Mouse (Mus musculus): ENCODE data around the gene Msmo1.

The Msmo1 gene

DNA sequence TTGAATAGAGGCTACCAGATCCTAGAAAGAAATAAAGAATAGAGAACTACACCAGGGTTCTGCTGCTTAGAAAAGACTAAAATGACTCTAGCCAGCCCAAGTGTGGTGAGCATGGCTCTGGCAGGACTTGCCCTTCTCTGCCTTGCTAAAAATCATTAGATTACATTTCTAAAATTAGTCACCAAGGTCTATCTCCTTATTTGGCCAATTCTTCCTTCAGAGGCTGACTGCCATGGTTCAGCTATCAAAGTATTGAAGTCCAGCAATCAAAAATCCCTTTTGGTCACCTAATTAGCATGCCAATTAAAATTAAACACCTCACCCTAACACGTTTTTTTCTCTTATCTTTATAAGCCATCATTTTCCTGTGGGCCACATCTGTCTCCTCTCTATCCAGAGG, 22.0 kb downstream of the Msmo1 start:
- no peak for DNase-seq

DNA sequence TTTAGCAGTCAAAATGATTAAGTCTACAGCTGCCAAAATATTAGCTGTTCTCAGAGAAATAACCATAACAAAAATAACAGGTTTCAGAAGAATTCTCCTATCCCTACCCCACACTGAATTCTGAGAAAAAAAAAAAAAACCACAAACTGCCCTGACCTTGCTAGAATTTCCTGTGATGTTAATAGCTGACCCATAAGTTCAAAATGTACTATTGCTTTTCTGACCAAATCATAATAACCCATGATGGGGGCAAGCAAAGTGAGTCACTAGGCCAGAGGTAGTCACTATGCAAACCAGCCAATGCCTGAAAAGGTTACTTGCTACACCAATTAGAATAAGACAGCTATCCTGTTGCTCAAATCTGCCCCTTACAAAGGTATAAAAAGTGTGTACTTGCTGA, 26.1 kb downstream of the Msmo1 start:
- no peak for DNase-seq

DNA sequence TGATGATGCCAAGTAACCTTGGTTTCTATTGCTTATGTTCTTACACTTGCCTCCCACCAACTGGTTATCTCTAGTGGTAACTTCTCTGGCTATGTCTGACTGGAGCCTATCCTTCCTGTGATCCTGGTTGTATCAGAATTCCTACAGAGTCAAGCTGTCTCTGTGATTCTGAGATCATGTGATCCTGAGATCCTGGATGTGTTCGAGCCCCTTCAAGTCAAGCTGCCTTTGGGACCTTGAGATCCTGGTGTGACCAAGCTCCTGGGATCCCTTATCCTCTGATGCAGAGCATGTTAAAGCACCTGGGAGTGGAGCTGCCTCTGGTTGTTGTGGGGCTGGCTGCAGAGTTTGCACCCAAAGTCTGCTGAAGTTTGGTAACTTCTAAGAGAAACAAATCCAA, 30.4 kb downstream of the Msmo1 start:
- no peak for DNase-seq

DNA sequence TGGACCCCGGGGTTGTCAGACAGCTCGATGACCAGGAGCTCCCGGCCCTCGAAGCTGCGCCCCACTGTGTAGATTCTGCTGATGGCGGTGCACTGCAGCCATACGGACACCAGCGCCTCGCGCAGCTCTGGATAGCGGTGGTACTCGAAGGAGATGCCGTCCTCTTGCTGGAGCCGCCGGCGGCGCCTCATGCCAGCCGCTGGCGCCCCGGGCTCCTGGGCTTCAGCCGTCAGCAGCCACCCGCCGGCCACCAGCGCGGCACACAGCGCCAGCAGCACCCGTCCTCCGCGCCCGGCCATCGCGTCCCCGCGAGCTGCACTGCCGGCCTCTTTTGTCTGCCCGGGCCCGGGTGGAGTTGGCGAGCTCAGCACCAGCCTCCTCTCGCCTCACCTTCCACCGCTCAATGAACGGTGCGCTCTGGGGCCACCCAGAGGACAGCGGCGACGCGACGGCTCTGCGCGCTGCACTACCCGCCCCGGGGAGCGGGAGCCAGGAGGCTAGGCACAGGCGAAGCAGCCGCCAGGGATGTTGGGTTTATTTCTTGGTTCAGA, 40.9 kb downstream of the Msmo1 start, which contains the start of gene Cpe:
Gene Cpe, minus strand, starts transcription at position 404 of the 551 bp plus-strand sequence.
- peak in 1 of 2 experiments; percentile 3 for DNase-seq

DNA sequence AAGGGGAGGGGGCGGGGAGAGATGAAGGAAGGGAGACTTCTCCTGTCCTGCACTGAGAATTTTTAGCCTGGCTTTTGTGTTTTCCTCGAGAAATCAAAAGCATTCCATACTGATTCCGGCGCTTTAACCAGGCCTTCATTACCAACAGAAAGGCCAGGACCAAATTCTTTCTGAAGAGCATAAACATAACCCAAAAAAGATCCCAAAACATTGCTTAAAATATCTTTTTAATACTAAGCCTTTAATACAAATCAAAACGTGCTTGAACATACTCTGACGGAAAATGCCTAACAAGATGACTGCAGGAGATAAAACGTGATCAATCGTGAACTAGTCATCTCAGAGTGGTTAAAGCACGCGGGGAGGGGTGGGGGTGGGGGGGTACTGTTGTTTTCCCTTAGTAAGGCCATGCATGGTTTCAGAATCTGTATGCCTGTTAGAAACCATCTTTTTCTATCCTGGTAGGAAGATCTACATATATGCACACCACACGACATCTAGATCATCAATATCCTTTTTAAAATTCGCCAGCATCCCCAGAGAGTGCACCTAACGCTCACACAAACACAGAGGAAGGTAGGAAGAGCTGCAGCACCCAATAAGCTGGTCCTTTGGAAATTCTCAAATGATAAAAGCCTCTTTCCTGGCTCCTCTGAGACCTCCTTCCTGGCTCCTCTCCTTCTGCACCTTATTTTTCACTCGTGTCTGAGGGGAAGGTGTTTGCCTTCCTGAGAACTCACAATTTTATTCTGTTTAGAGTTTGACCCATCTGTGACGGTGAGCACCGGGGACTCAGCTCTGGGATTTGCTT, 41.8 kb downstream of the Msmo1 start:
- DNase-seq = no peak

DNA sequence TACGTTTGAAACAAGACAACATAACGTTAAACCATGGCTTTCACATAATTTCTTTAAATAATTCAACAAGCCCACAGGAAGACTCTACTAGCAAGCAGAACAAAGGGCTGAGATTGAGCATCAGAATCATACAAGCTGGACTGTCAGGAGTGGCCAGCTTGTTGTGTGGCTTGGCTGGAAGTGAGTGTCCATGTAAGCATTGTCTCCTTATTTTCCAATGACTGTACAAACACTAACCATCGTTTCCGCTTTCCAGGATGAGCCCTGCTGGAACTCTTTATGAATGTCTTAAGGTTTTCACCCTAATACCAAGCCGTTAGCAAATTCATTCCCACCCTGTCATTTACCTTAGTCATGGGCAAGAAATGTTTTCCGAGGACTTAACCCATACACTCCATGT, 42.7 kb downstream of the Msmo1 start:
- no peak for DNase-seq

DNA sequence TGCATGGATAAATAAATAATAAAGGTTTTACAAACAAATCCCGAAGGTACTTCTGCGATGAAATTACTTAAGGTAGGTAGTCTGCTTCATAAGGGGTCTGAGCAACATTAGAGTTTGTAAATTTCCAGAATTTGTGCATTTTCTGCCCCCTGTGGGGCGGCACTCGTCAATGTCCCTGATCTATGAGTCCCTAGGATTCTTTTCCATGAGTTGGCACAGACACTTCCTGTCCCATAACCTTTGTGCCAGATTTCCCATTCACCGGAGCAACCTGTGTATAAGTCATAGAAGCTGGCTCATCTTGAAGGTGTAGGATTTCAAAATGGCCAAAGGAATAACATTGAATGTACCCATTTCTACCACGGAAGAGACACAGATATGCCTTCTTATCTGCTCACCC, 43.3 kb downstream of the Msmo1 start:
- no peak for DNase-seq

DNA sequence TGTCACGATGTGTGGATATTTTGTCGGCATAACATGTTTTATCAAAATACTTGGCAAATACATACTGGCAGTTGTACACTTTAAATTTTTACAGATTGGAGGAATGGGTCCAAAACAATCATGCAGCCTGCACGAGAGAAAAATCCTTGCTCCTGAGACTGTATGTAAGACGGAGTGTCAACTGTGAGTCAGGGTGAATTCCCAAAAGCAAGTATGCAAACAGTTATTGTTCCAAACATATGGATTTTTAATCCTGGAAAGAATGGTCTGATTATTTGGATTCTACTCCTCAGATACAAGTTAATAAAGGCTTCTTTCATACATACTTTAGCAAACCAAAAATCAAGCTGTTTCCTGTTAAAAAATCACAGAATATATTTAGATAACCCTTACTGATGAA, 44.9 kb downstream of the Msmo1 start:
- DNase-seq = no peak

DNA sequence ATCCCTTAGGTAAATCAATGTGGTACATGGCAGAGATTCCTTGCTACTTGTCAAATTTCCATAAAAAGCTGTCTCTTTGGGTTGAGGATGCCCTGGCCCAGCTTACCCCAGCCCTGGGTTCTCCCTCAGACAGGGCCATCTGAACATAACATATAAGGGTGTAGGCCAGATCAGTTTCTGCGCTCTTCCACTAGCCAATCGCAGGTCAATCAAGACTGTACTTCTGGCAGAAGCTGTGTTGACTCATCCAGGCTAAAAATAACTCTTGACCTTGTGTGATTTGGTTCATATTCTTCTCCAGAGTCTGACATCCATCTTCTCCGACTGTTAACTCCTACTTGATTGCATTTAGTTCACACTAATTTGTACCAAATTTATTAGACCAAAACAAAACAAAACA, 45.4 kb downstream of the Msmo1 start:
- no peak for DNase-seq

DNA sequence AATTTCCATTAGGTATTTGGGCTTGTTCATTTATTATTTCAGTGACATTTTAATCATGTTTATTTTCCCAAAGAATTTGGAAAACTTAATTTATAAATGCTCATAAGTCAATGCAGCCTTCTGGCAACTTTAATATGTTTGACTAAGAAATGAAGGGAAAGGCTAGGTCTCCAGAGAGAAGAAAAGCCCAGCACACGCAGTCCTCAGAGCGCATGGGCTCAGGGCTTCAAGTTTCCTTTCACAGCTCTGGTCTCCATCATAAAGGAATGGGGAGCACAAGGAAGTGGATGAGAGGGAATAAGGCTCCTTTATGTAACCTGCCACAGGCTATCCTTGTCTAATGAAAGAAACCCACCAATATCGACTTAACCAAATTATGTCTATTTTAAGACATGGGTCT, 51.1 kb downstream of the Msmo1 start:
- no peak for DNase-seq

DNA sequence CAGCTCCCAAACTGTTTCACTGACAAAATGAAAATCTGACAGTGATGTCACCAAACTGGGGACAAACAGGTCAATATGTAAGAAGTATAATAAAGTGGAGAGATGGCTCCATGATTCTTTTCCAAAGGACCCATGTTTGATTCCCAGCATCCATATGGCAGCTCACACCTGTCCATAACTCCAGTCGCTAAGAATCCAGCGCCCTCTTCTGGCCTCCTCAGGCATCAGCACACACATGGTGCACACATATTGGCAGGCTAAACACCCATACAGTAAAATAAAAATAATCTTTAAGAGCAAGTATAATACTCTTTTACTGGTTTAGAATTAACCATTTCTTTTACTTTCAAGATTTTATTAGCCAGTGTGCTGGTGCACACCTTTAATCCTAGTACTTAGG, 57.2 kb downstream of the Msmo1 start:
- no peak for DNase-seq

DNA sequence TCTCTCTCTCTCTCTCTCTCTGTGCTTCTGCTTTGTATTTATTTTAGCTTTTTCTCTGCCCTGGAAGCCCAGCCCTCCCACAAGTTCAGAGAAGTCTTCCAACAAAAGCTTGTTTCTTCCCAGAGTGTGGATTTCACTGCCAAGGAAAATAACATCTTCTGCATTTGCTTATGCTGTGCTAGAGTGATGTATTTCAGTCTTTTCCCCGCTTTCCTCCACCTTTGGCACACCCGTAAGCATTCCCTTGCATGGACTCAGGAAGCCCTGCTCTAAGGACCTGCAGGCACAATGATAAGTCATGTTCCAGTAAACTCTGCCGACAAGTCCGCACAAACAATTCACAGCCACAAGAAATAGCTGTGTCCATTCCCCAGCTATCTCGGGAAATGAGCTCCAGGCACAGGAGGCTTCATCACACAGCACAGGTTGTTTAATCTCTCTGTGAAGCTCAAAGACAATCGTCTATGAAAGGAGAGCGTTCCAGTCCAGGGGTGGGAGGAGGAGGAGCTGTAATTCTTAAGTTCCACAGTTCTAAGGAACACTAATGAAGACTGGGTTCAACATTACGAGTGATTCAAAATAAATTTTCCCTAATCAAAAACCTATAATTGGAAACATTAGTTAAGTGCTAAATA, 58.5 kb downstream of the Msmo1 start:
- DNase-seq = no peak

DNA sequence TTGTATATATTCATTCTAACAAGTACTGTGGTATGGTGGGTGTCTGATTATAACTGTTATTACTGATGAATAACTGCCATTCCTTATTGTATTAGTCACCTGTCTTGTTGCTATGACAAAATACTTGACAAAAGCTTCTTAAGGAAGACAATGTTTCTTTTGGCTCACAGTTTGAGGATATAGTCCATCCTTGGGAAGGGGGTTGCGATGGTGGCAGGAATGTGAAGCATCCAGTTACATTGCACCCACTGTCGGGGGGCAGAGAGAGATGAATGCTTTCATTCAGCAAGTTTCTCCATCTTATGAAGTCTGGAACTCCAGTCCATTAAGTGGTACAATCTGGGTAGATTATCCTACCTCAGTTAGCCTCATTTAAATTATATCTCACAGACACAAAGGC, 60.7 kb downstream of the Msmo1 start:
- no peak for DNase-seq

DNA sequence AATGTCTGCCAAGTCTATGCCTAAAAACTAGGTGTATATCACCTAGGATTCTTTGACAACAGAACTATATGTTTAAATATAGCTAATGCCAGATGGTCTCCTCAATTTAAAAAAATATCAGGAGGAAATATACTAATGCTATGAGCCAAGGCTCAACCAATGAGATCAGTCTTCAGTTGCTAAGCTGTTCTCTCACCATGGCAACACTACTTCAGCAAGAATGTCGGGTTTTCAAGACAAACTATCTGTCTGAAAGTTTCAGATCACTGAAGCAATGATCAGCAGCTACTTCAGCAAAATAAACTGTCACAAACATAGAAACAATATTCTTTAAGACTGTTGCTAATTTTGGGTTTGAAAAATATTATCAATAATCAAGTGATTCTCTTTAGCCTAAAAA, 61.7 kb downstream of the Msmo1 start:
- DNase-seq = no peak
